Mouse (Mus musculus) heart, postnatal 0 days (tissue): ENCODE measurements around the gene Camk2b. TPM values are rescaled to one million over a fixed set of nuclear protein-coding genes. Genes with fewer than 3 reads are reported as not detected.

Experiments
- ATAC-seq: fragments of 200-750 bp; cut with Nextera tagmentation; 2 replicates; pipeline ENCODE4 v1.8.0; 2017; ENCODE audit warnings: low read depth, moderate number of reproducible peaks, moderate library complexity; ENCODE audit not compliant: insufficient read depth
- DNase-seq: peaks from one replicate; pipeline ENCODE4 v3.0.0-alpha.2; 2016; ENCODE audit warnings: low spot score
- H3K27ac ChIP-seq: fragments of 300-500 bp; sonication (generic); 2 replicates; pipeline ENCODE4 v1.5.1; 2014; ENCODE audit warnings: low read depth, mild to moderate bottlenecking
- H3K27me3 ChIP-seq: fragments of 300-500 bp; sonication (generic); 2 replicates; pipeline ENCODE4 v1.6.1; 2014; ENCODE audit warnings: low read length, mixed read lengths; ENCODE audit not compliant: control insufficient read depth, insufficient read depth
- H3K36me3 ChIP-seq: fragments of 300-500 bp; sonication (generic); replicated peaks from 2 replicates; pipeline ENCODE4 v1.6.1; 2014; ENCODE audit warnings: low read length, mixed read lengths; ENCODE audit not compliant: control insufficient read depth, insufficient read depth
- H3K4me1 ChIP-seq: fragments of 300-500 bp; sonication (generic); 2 replicates; pipeline ENCODE4 v1.6.1; 2014; ENCODE audit warnings: antibody characterized with exemption; ENCODE audit not compliant: control insufficient read depth, insufficient read depth
- H3K4me2 ChIP-seq: fragments of 300-500 bp; sonication (generic); 2 replicates; pipeline ENCODE4 v1.6.1; 2014; ENCODE audit warnings: low read depth, mild to moderate bottlenecking, low read length, moderate library complexity
- H3K4me3 ChIP-seq: fragments of 300-500 bp; sonication (generic); 2 replicates; pipeline ENCODE4 v1.5.1; 2014; ENCODE audit warnings: low read depth, low read length
- H3K9ac ChIP-seq: fragments of 300-500 bp; sonication (generic); replicated peaks from 2 replicates; pipeline ENCODE4 v1.6.1; 2014; ENCODE audit warnings: low read depth, low read length, mixed read lengths
- H3K9me3 ChIP-seq: fragments of 300-500 bp; sonication (generic); replicated peaks from 2 replicates; pipeline ENCODE4 v1.6.1; 2016; ENCODE audit warnings: low read length; ENCODE audit not compliant: control insufficient read depth
- CTCF ChIP-seq: IDR thresholded peaks from 2 replicates; pipeline ENCODE4 v1.5.1; 2016; ENCODE audit warnings: antibody characterized with exemption, control low read depth, low read depth
- EP300 ChIP-seq: IDR thresholded peaks from 2 replicates; pipeline ENCODE4 v1.6.1; 2016; ENCODE audit warnings: antibody characterized with exemption, low read depth
- WGBS: fragments of 180-500 bp; shearing (Covaris S2); extraction: QIAGEN DNeasy Blood & Tissue Kit; methylation state at CpG from one replicate; pipeline ENCODE4 v1.1.7; 2014; 5-methylcytosine and 5-hydroxymethylcytosine counted together
- polyA plus RNA-seq: library from polyadenylated mRNA; unstranded; fragments of >200 nt; fragmentation: Nextera tagmentation; extraction: Ambion mirVana; gene quantifications from 2 replicates; pipeline ENCODE4 v1.2.1, GENCODE M21; 2015
- total RNA-seq: library from RNA; depleted of rRNA; stranded (reverse); fragments of >200 nt; gene quantifications from 2 replicates; pipeline ENCODE4 v1.2.3, GENCODE M21; 2014; ENCODE audit warnings: low replicate concordance

The Camk2b gene
- total and polyA plus RNA-seq, 2 experiments from 2014 or later, result 3.4 to 6.3 TPM

- peaks cover 42% of the 10 kb centered on the region for H3K4me1 ChIP-seq
- H3K27ac ChIP-seq, result peak overlapping the region; percentile 92
- 0% methylated on average over 8 of the region's 8 CpGs for WGBS
- H3K27me3 ChIP-seq, result no peaks in the 10 kb centered on the region
- H3K9ac ChIP-seq, result no peak overlapping the region
- TF ChIP-seq EP300, result peak; percentile 88
- TF ChIP-seq CTCF, result no peak
- no peaks in the 10 kb centered on the region for H3K36me3 ChIP-seq
- H3K4me2 ChIP-seq, result no peak overlapping the region
- DNase-seq (peak; percentile 96), ATAC-seq (peak; percentile 95)
- no peak overlapping the region for H3K4me3 ChIP-seq
- no peaks in the 10 kb centered on the region for H3K9me3 ChIP-seq
Observed at GRCm38 (mm10) chr11:5999832-6000771, 66.1 kb downstream of the Camk2b start.

- no peak overlapping the region for H3K27ac ChIP-seq
- no peak for TF ChIP-seq EP300
- no peak for TF ChIP-seq CTCF
- ATAC-seq (no peak), DNase-seq (no peak)
- WGBS, result 100% methylated on average over 2 of the region's 2 CpGs
- H3K9ac ChIP-seq, result no peak overlapping the region
- no peak overlapping the region for H3K4me3 ChIP-seq
- peaks cover 39% of the 10 kb centered on the region for H3K4me1 ChIP-seq
- no peaks in the 10 kb centered on the region for H3K9me3 ChIP-seq
- no peaks in the 10 kb centered on the region for H3K36me3 ChIP-seq
- H3K27me3 ChIP-seq, result no peaks in the 10 kb centered on the region
- no peak overlapping the region for H3K4me2 ChIP-seq
Observed at GRCm38 (mm10) chr11:5998472-5998871, 67.7 kb downstream of the Camk2b start.

GRCm38 (mm10) chr11:5995989-5996388 lies 70.2 kb downstream of the Camk2b start:
- peak; percentile 44 for ATAC-seq
- peak; percentile 80 for DNase-seq
- no peak overlapping the region for H3K27ac ChIP-seq
- no peaks in the 10 kb centered on the region for H3K36me3 ChIP-seq
- 12% methylated on average over 8 of the region's 8 CpGs for WGBS
- H3K4me3 ChIP-seq, result no peak overlapping the region
- H3K9ac ChIP-seq, result no peak overlapping the region
- no peaks in the 10 kb centered on the region for H3K27me3 ChIP-seq
- H3K9me3 ChIP-seq, result no peaks in the 10 kb centered on the region
- peaks cover 15% of the 10 kb centered on the region for H3K4me1 ChIP-seq
- no peak overlapping the region for H3K4me2 ChIP-seq
- TF ChIP-seq EP300 (no peak), CTCF (peak; percentile 98)

GRCm38 (mm10) chr11:5994880-5995279 lies 71.3 kb downstream of the Camk2b start:
- WGBS, result 76% methylated on average over 3 of the region's 3 CpGs
- H3K4me3 ChIP-seq, result no peak overlapping the region
- no peak overlapping the region for H3K4me2 ChIP-seq
- ATAC-seq, result no peak
- no peaks in the 10 kb centered on the region for H3K36me3 ChIP-seq
- DNase-seq, result no peak
- no peaks in the 10 kb centered on the region for H3K27me3 ChIP-seq
- H3K9ac ChIP-seq, result no peak overlapping the region
- TF ChIP-seq CTCF, result no peak
- no peak overlapping the region for H3K27ac ChIP-seq
- no peaks in the 10 kb centered on the region for H3K9me3 ChIP-seq
- H3K4me1 ChIP-seq, result peaks cover 8% of the 10 kb centered on the region

GRCm38 (mm10) chr11:5994212-5994611 lies 72.0 kb downstream of the Camk2b start:
- no peak overlapping the region for H3K4me2 ChIP-seq
- no peaks in the 10 kb centered on the region for H3K27me3 ChIP-seq
- H3K4me3 ChIP-seq, result no peak overlapping the region
- no peaks in the 10 kb centered on the region for H3K9me3 ChIP-seq
- no peaks in the 10 kb centered on the region for H3K36me3 ChIP-seq
- DNase-seq, result no peak
- H3K4me1 ChIP-seq, result peaks cover under 1% of the 10 kb centered on the region; the same call in 1 of the 2 replicates
- 94% methylated on average over 5 of the region's 5 CpGs for WGBS
- H3K27ac ChIP-seq, result no peak overlapping the region
- H3K9ac ChIP-seq, result no peak overlapping the region
- no peak for ATAC-seq
- TF ChIP-seq EP300 (no peak), CTCF (no peak)

GRCm38 (mm10) chr11:5990910-5991309 lies 75.3 kb downstream of the Camk2b start:
- DNase-seq (peak; percentile 25), ATAC-seq (no peak)
- H3K27me3 ChIP-seq, result no peaks in the 10 kb centered on the region
- no peaks in the 10 kb centered on the region for H3K36me3 ChIP-seq
- no peaks in the 10 kb centered on the region for H3K4me1 ChIP-seq
- H3K4me3 ChIP-seq, result no peak overlapping the region
- H3K4me2 ChIP-seq, result no peak overlapping the region
- 29% methylated on average over 4 of the region's 4 CpGs for WGBS
- H3K27ac ChIP-seq, result no peak overlapping the region
- peak; percentile 68 for TF ChIP-seq CTCF
- TF ChIP-seq EP300, result no peak
- H3K9ac ChIP-seq, result no peak overlapping the region
- no peaks in the 10 kb centered on the region for H3K9me3 ChIP-seq
